Mouse (Mus musculus) forebrain, embryonic 13.5 days (tissue): ENCODE measurements at regions not wholly inside any gene's neighbourhood (a gene's known extent, or its start where the extent isn't known, plus 50 kb on each side); places are given as distances from the start of the nearest gene placed in this dataset.
A peak's percentile ranks its signal among the peaks of the same experiment; 100 is the strongest.

Experiments used
- ATAC-seq: fragments of 200-750 bp; cut with Nextera tagmentation; 2 replicates; pipeline ENCODE4 v1.8.0; 2017
- H3K27ac ChIP-seq: fragments of 300-500 bp; sonication (generic); 2 replicates; pipeline ENCODE4 v1.5.1; 2015; ENCODE audit warnings: inconsistent platforms, mild to moderate bottlenecking, moderate library complexity
- H3K27me3 ChIP-seq: fragments of 300-500 bp; sonication (generic); 2 replicates; pipeline ENCODE4 v1.6.1; 2015; ENCODE audit warnings: mild to moderate bottlenecking, inconsistent platforms
- H3K36me3 ChIP-seq: fragments of 300-500 bp; sonication (generic); 2 replicates; pipeline ENCODE4 v1.6.1; 2015; ENCODE audit warnings: mild to moderate bottlenecking, inconsistent platforms; ENCODE audit not compliant: poor library complexity, severe bottlenecking
- H3K4me1 ChIP-seq: fragments of 300-500 bp; sonication (generic); 2 replicates; pipeline ENCODE4 v1.6.1; 2015; ENCODE audit warnings: inconsistent platforms
- H3K4me2 ChIP-seq: fragments of 300-500 bp; sonication (generic); 2 replicates; pipeline ENCODE4 v1.6.1; 2015; ENCODE audit warnings: inconsistent platforms, mild to moderate bottlenecking, moderate library complexity
- H3K4me3 ChIP-seq: fragments of 300-500 bp; sonication (generic); 2 replicates; pipeline ENCODE4 v1.5.1; 2015; ENCODE audit warnings: mild to moderate bottlenecking, inconsistent platforms
- H3K9ac ChIP-seq: fragments of 300-500 bp; sonication (generic); 2 replicates; pipeline ENCODE4 v1.6.1; 2015; ENCODE audit warnings: mild to moderate bottlenecking, inconsistent platforms
- H3K9me3 ChIP-seq: fragments of 300-500 bp; sonication (generic); replicated peaks from 2 replicates; pipeline ENCODE4 v1.6.1; 2016; ENCODE audit warnings: inconsistent platforms
- WGBS: fragments of 180-500 bp; shearing (Covaris S2); methylation state at CpG from one replicate; pipeline ENCODE4 v1.1.7; 2015; 5-methylcytosine and 5-hydroxymethylcytosine counted together

DNA sequence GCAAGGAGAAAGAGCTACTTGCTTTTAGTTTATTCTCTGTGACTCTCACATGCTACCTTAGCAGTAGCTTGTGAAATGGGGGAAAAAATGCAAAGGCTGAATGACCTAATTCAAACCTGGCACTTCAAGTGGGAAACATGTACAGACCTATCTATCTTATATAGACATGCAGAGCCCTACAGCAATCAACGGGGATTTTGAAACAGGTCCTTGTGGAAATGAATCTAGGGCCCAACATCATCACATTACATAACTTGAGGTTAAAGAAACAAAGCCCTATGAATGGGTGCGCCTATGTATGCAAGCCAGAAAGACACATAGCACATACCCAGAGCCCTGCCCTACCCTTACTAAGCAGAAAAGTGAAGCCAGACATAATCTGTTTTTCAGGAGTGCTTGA lies 371.8 kb upstream of the A1bg start:
- no peak overlapping the region for H3K9ac ChIP-seq
- H3K9me3 ChIP-seq, result no peaks in the 10 kb centered on the region
- no peaks in the 10 kb centered on the region for H3K4me1 ChIP-seq
- no peak overlapping the region for H3K27ac ChIP-seq
- WGBS, result 97% methylated on average over 2 of the region's 2 CpGs
- ATAC-seq, result no peak
- no peaks in the 10 kb centered on the region for H3K27me3 ChIP-seq
- H3K4me3 ChIP-seq, result no peak overlapping the region
- H3K36me3 ChIP-seq, result no peaks in the 10 kb centered on the region
- H3K4me2 ChIP-seq, result no peak overlapping the region

DNA sequence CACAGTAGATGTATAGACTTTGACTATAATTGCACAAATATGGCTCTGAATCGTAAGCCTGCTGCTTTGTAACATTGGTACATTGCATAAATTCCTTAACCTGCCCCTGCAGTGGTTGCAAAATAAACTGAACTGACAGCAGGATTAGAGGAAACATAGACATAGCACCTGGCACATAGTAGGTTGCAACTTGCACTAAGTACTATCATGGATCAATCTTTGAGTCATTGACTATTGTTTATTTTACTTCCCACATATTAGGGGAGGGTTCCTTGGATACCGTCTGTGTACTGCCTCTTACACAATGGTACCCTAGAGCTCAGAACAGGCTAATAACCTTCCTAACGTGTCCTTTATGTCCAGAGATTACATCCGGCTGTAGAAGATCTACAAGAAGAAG lies 371.3 kb upstream of the A1bg start:
- WGBS, result 80% methylated on average over 4 of the region's 4 CpGs
- H3K4me3 ChIP-seq, result no peak overlapping the region
- no peaks in the 10 kb centered on the region for H3K4me1 ChIP-seq
- H3K27me3 ChIP-seq, result no peaks in the 10 kb centered on the region
- ATAC-seq, result no peak
- H3K27ac ChIP-seq, result no peak overlapping the region
- H3K9me3 ChIP-seq, result no peaks in the 10 kb centered on the region
- H3K9ac ChIP-seq, result no peak overlapping the region
- no peak overlapping the region for H3K4me2 ChIP-seq
- no peaks in the 10 kb centered on the region for H3K36me3 ChIP-seq

DNA sequence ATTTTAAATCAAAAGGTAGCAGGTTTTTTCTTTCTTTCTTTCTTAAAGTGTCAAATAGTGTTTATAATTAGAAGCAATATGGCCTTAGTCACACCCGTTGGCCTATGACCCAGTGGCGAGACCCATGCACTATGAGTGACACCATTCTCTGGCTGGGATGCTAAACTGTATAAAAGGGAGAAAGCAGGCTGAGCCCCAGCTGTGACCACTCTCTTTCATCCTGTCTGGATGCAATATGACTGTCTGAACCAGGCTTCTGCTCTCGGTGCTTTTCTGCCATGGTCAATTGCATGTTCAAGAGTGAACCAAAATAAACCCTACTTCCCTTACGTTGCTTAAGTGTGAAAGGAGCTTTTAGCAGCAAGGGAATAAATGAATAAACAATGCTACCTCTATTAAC lies 346.0 kb upstream of the A1bg start:
- 57% methylated on average over 4 of the region's 4 CpGs for WGBS
- Histone ChIP-seq H3K9me3 (no peaks in the 10 kb centered on the region), H3K4me3 (no peak overlapping the region), H3K27me3 (no peaks in the 10 kb centered on the region), H3K4me1 (no peaks in the 10 kb centered on the region), H3K27ac (no peak overlapping the region), H3K36me3 (no peaks in the 10 kb centered on the region), H3K4me2 (no peak overlapping the region), H3K9ac (no peak overlapping the region)
- ATAC-seq, result no peak

DNA sequence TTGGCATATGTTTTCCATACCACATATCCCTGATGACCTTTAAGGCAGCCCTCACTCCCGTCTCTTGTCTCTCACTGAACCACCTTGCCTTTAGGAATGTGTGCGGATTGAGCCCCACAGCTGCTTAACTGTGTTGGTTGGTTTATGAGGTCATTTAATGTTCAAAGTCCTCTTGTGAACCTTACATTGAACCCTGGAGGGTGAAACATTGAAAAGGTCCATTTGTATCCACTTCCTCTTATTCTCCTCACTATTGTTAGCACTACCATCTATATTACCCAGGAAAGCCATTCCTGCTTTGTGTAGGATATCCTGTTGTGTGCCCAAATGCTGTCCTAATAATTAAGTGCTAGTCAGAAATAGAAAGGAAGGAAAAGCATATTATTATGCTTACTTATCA lies 336.2 kb upstream of the A1bg start:
- Histone ChIP-seq H3K36me3 (no peaks in the 10 kb centered on the region), H3K4me1 (no peaks in the 10 kb centered on the region), H3K4me2 (no peak overlapping the region), H3K9ac (no peak overlapping the region), H3K27me3 (no peaks in the 10 kb centered on the region), H3K4me3 (no peak overlapping the region), H3K27ac (no peak overlapping the region), H3K9me3 (no peaks in the 10 kb centered on the region)
- WGBS, result 84% methylated on average over 2 of the region's 2 CpGs
- ATAC-seq, result no peak

DNA sequence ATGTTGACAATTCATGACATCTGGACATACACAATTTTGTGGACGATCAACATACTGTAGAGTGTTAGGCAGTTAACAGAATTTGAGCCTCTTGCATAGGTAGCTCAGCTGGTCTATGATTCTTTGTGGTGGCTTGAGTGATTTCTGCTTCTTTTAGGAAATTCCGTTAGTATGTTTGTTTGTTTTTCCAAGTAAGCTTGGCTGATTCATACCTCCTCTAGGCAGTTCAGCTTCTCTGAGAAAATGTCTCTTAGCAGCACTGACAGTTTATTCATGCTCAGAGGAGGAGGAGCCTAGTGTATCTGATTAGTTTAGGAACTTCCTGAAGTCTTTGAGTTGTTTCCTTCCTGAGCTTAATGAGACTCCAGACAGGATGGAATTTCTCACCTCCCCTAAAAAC lies 321.7 kb upstream of the A1bg start:
- no peak overlapping the region for H3K4me3 ChIP-seq
- no peaks in the 10 kb centered on the region for H3K9me3 ChIP-seq
- H3K4me2 ChIP-seq, result no peak overlapping the region
- WGBS, result 91% methylated on average over 2 of the region's 2 CpGs
- H3K36me3 ChIP-seq, result no peaks in the 10 kb centered on the region
- peaks cover 12% of the 10 kb centered on the region for H3K4me1 ChIP-seq
- no peak for ATAC-seq
- H3K9ac ChIP-seq, result no peak overlapping the region
- H3K27me3 ChIP-seq, result no peaks in the 10 kb centered on the region
- H3K27ac ChIP-seq, result no peak overlapping the region

DNA sequence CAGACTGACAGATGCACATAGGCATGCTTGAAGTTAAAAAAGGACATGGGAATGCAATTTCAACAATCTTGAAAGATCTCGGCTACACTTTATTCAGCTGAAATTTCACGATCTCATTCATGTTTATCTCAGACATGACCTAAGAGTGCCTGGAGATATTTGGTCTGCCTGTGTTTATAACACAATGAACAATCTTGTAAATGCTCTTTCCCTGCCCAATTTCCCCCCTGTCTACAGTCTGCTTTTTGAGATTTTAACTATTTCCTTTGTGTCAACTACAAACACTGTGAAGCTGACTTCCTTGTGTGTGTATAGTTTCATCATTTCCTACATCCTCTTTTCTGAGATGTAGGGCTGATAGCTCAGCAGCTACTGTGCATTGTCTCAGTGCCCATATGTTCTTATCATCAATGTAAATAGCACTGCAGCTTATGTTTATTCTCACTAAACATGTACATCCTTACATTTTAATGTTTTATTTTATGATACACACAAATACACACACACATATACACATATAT lies 319.4 kb upstream of the A1bg start:
- Histone ChIP-seq H3K27me3 (no peaks in the 10 kb centered on the region), H3K9ac (no peak overlapping the region), H3K4me3 (no peak overlapping the region), H3K4me2 (no peak overlapping the region), H3K9me3 (no peaks in the 10 kb centered on the region), H3K4me1 (peaks cover 17% of the 10 kb centered on the region), H3K36me3 (no peaks in the 10 kb centered on the region), H3K27ac (no peak overlapping the region)
- 88% methylated on average over 2 of the region's 2 CpGs for WGBS
- ATAC-seq, result no peak

DNA sequence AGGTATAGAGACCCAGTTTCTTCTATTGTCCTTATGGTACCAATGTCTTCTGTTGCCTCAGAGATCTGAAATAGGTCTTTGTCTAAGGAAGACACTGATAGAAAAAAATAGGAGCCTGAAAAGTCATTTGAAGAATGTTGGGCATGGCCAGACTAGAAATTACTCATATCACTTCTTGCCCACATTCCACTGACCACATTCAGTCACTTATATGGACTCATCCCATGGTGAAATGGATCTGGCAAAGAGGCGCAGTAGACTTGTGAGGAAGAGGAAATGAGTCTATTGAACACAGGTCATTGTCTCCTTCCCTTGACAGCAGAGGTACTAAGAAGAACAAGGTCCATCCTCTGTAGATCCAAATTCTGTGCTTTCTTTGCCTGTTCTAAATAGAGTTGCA lies 318.9 kb upstream of the A1bg start:
- no peaks in the 10 kb centered on the region for H3K9me3 ChIP-seq
- no peaks in the 10 kb centered on the region for H3K27me3 ChIP-seq
- no peak overlapping the region for H3K9ac ChIP-seq
- H3K36me3 ChIP-seq, result no peaks in the 10 kb centered on the region
- H3K4me1 ChIP-seq, result peaks cover 17% of the 10 kb centered on the region
- ATAC-seq, result no peak
- no peak overlapping the region for H3K27ac ChIP-seq
- no peak overlapping the region for H3K4me2 ChIP-seq
- WGBS, result 91% methylated on average over 1 of the region's 1 CpGs
- H3K4me3 ChIP-seq, result no peak overlapping the region

DNA sequence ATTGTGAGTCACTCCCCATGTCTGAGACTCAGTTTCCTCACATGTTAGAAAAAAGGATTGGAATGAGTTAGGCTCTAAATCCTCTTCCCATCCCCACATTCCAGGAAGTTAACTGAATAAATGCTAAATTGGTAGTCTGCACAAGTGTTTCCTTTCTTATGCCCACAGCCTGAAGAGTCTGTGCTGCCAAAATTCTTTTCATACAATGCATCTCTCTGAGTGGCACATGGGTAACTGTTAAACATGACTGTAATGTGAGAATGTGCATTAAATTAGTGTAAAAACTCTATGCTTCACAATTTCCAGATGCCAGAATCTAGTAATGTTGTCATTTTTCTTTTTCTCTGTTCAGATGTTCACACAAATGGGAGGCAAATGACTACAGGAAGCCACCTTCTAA lies 317.5 kb upstream of the A1bg start:
- Histone ChIP-seq H3K9me3 (no peaks in the 10 kb centered on the region), H3K27me3 (no peaks in the 10 kb centered on the region), H3K4me3 (no peak overlapping the region), H3K4me2 (no peak overlapping the region), H3K27ac (no peak overlapping the region), H3K4me1 (peaks cover 17% of the 10 kb centered on the region), H3K9ac (no peak overlapping the region), H3K36me3 (no peaks in the 10 kb centered on the region)
- no peak for ATAC-seq

DNA sequence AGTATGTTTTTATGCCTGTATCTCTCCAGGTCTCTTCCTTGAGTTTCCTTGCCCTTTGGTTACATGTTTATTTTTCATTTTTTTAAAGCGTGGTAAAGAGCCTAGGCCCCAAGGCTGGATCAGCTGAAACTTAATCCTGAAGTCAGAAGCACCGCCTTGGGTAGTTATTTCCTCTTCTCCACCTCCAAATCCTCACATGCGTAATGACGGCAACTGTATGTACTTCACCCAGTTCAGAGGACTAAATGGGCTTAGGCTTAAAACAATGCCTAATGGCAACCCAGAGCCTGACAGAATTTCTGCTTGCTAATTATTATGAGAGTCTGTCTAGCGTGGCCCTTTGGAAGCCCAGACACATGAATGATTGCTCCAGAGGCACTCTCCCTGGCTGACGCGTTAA lies 316.6 kb upstream of the A1bg start:
- no peak overlapping the region for H3K4me2 ChIP-seq
- H3K27ac ChIP-seq, result no peak overlapping the region
- H3K9me3 ChIP-seq, result no peaks in the 10 kb centered on the region
- no peak overlapping the region for H3K4me3 ChIP-seq
- H3K27me3 ChIP-seq, result no peaks in the 10 kb centered on the region
- no peak overlapping the region for H3K9ac ChIP-seq
- WGBS, result 53% methylated on average over 7 of the region's 7 CpGs
- H3K36me3 ChIP-seq, result no peaks in the 10 kb centered on the region
- peaks cover 17% of the 10 kb centered on the region for H3K4me1 ChIP-seq
- ATAC-seq, result peak; percentile 27; the same call in 1 of the 2 replicates

DNA sequence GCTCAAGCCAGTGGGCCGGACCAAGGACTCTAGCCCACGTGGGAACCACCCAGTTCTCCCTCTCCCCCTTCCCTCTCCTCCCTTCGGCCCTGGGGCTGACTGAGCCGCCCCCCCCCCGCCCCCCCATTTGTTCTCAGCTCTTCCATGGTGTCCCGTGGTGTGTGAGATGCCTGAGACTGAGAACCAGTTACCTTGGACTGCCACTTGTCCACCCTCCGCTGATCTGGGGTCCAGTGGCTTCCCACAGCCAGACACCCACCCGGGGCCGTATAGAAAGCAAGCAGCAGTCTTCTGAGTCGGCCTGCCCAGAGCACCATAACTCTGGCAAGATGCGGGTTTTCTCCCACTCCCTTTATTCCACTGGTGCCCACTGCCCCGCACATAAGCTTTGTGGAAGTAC lies 316.2 kb upstream of the A1bg start:
- H3K9ac ChIP-seq, result no peak overlapping the region
- WGBS, result 76% methylated on average over 9 of the region's 12 CpGs
- H3K4me3 ChIP-seq, result no peak overlapping the region
- peaks cover 17% of the 10 kb centered on the region for H3K4me1 ChIP-seq
- no peak overlapping the region for H3K4me2 ChIP-seq
- peak; percentile 48; the same call in 1 of the 2 replicates for ATAC-seq
- no peaks in the 10 kb centered on the region for H3K9me3 ChIP-seq
- no peak overlapping the region for H3K27ac ChIP-seq
- H3K36me3 ChIP-seq, result no peaks in the 10 kb centered on the region
- H3K27me3 ChIP-seq, result no peaks in the 10 kb centered on the region

DNA sequence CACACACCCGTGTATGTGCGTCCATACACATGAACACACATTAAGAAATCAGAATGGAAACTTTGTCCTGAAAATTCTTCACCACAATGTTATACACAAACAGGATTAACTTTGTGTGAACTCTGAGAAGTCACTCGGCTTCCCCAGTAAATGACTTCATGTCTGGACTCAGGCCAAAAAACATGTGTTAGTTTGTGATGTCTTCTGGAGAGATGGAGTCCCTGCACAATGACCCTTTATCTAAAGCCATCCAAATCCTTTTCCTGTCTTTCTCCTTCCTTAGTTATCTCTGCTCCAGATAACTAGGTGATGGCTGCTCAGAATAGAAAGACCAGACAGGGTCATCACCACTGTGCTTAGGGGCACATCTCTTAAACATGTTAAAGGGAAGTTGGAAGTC lies 306.8 kb upstream of the A1bg start:
- 86% methylated on average over 3 of the region's 3 CpGs for WGBS
- H3K4me1 ChIP-seq, result no peaks in the 10 kb centered on the region

DNA sequence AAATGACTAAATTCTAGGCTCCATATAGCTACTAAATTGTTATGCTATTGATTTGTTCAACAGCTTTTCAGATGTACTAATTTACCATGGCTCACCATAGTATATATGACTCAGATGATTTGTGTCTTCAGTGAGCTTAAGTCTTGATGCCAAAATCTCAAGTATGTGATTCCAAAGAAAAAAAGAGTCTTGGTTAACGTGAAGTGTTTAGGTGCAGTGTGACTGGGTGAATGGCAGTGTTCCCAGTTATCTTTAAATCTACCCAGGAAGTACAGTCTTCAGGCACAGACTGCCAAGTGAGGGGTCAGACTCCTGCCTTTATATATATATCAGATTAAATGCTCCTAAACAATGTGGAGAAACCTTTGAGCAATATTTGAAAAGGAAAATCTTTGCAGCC lies 300.1 kb upstream of the A1bg start:
- Histone ChIP-seq H3K4me1 (no peaks in the 10 kb centered on the region), H3K27ac (no peak overlapping the region), H3K27me3 (no peaks in the 10 kb centered on the region), H3K9me3 (no peaks in the 10 kb centered on the region), H3K4me3 (no peak overlapping the region), H3K36me3 (no peaks in the 10 kb centered on the region), H3K9ac (no peak overlapping the region), H3K4me2 (no peak overlapping the region)
- 85% methylated on average over 1 of the region's 1 CpGs for WGBS
- no peak for ATAC-seq

More for the DNA sequence above, 306.8 kb upstream of the A1bg start:
- Histone ChIP-seq H3K9me3 (no peaks in the 10 kb centered on the region), H3K27me3 (no peaks in the 10 kb centered on the region), H3K27ac (no peak overlapping the region), H3K4me2 (no peak overlapping the region), H3K4me3 (no peak overlapping the region), H3K9ac (no peak overlapping the region), H3K36me3 (no peaks in the 10 kb centered on the region)
- no peak for ATAC-seq

DNA sequence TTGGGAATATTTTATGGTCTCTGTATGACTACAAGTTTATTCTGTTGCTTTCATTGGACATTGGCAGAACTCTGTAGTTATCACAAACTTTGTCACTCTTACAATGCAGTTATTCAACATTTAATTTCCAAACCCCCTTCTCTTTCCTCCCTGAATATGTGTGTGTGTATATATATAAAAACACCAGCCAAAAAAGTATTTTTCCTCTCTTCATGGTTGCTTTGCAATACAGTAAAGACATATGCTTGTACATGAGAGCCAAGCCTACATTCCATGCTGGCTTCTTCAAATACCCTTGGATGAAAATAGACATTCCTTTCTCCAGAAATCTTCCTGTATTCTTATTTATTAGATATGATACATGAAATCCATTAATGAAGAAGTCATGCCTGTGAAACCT lies 287.3 kb upstream of the A1bg start:
- no peak overlapping the region for H3K9ac ChIP-seq
- no peak overlapping the region for H3K4me2 ChIP-seq
- no peaks in the 10 kb centered on the region for H3K4me1 ChIP-seq
- no peaks in the 10 kb centered on the region for H3K36me3 ChIP-seq
- no peak overlapping the region for H3K27ac ChIP-seq
- no peaks in the 10 kb centered on the region for H3K9me3 ChIP-seq
- H3K4me3 ChIP-seq, result no peak overlapping the region
- no peak for ATAC-seq
- H3K27me3 ChIP-seq, result no peaks in the 10 kb centered on the region
